Comparison of ENCODE assay signal across 8 mouse cellular contexts in genomic region chr9:21962010-21962409, GRCm38 (mm10). TPM values are rescaled to one million over a fixed set of nuclear protein-coding genes. Genes with fewer than 3 reads are reported as not detected.
DNase-seq lines count a peak whose midpoint lies in the region; ATAC-seq lines count a peak whose summit lies in the region.

No protein-coding gene starts in this region.

- peaks cover 13% of the 10 kb centered on the region for H3K36me3 ChIP-seq in kidney, embryonic 15.5 days
- no peaks in the 10 kb centered on the region for H3K36me3 ChIP-seq in hindbrain, embryonic 12.5 days
- H3K36me3 ChIP-seq in midbrain, embryonic 12.5 days = no peaks in the 10 kb centered on the region

- WGBS in kidney, embryonic 15.5 days = 0% methylated on average over 15 of the region's 15 CpGs
- WGBS in hindbrain, embryonic 12.5 days = 0% methylated on average over 15 of the region's 15 CpGs
- WGBS in midbrain, embryonic 12.5 days = under 1% methylated on average over 15 of the region's 15 CpGs

- peaks cover 49% of the 10 kb centered on the region for H3K4me1 ChIP-seq in kidney, embryonic 15.5 days
- H3K4me1 ChIP-seq in brown adipose tissue, adult 24 weeks (ENCODE audit: control insufficient read depth, insufficient read depth, insufficient read length, low read length) = peaks cover 12% of the 10 kb centered on the region
- H3K4me1 ChIP-seq in hindbrain, embryonic 12.5 days = peaks cover 24% of the 10 kb centered on the region
- H3K4me1 ChIP-seq in midbrain, embryonic 12.5 days = peaks cover 28% of the 10 kb centered on the region

- no peaks in the 10 kb centered on the region for H3K9me3 ChIP-seq in kidney, embryonic 15.5 days (replicated peaks)
- no peaks in the 10 kb centered on the region for H3K9me3 ChIP-seq in hindbrain, embryonic 12.5 days (replicated peaks)
- H3K9me3 ChIP-seq in midbrain, embryonic 12.5 days = no peaks in the 10 kb centered on the region

- no peak for DNase-seq in kidney, adult 9 months
- no peak for DNase-seq in left cerebral cortex, adult 11 months (ENCODE audit: low spot score)
- DNase-seq in thymus, postnatal 14 days = no peak
- DNase-seq in ovary, postnatal 14 days (ENCODE audit: low spot score) = no peak

- peak overlapping the region; percentile 52 for H3K4me3 ChIP-seq in kidney, embryonic 15.5 days (replicated peaks)
- H3K4me3 ChIP-seq in brown adipose tissue, adult 24 weeks (ENCODE audit: insufficient read depth, low read depth, low read length) = peak overlapping the region; percentile 64
- peak overlapping the region; percentile 37 for H3K4me3 ChIP-seq in hindbrain, embryonic 12.5 days
- peak overlapping the region; percentile 39 for H3K4me3 ChIP-seq in midbrain, embryonic 12.5 days

- peak overlapping the region; percentile 90 for H3K4me2 ChIP-seq in kidney, embryonic 15.5 days
- H3K4me2 ChIP-seq in hindbrain, embryonic 12.5 days (replicated peaks) = peak overlapping the region; percentile 59
- H3K4me2 ChIP-seq in midbrain, embryonic 12.5 days (replicated peaks) = peak overlapping the region; percentile 63

- ATAC-seq in kidney, embryonic 15.5 days (replicated peaks; ENCODE audit: low FRiP score) = no peak
- no peak for ATAC-seq in hindbrain, embryonic 12.5 days (ENCODE audit: low FRiP score)
- ATAC-seq in midbrain, embryonic 12.5 days (ENCODE audit: low FRiP score, low read depth) = peak; percentile 51; the same call in 1 of the 2 replicates

- peaks cover 15% of the 10 kb centered on the region for H3K27me3 ChIP-seq in kidney, embryonic 15.5 days
- peaks cover 55% of the 10 kb centered on the region for H3K27me3 ChIP-seq in hindbrain, embryonic 12.5 days
- H3K27me3 ChIP-seq in midbrain, embryonic 12.5 days = peaks cover 59% of the 10 kb centered on the region

- H3K27ac ChIP-seq in kidney, embryonic 15.5 days = 0 out of 2 replicates have a peak overlapping the region, but pooled peaks have one; percentile 20
- no peak overlapping the region for H3K27ac ChIP-seq in brown adipose tissue, adult 24 weeks (replicated peaks; ENCODE audit: low read depth, low read length)
- no peak overlapping the region for H3K27ac ChIP-seq in hindbrain, embryonic 12.5 days
- no peak overlapping the region for H3K27ac ChIP-seq in midbrain, embryonic 12.5 days (replicated peaks)

- H3K9ac ChIP-seq in kidney, embryonic 15.5 days = peak overlapping the region; percentile 25; the same call in 1 of the 2 replicates
- peak overlapping the region; percentile 39; the same call in 1 of the 2 replicates for H3K9ac ChIP-seq in hindbrain, embryonic 12.5 days
- H3K9ac ChIP-seq in midbrain, embryonic 12.5 days (replicated peaks) = peak overlapping the region; percentile 43

RNA-seq across cellular contexts. Expression of gene Epor, which starts 1.3 kb away (rescaled TPM):
- 12.1 and 15.2 TPM in 2 replicates for polyA plus RNA-seq in kidney, embryonic 15.5 days (2015; fragmentation: Nextera tagmentation; extraction: Ambion mirVana)
- 1.3 and 1.7 TPM in 2 replicates for polyA plus RNA-seq in brown adipose tissue, adult 24 weeks (2012; ENCODE audit: insufficient read depth, insufficient read length, missing spikeins)
- polyA plus RNA-seq in hindbrain, embryonic 12.5 days (2016; fragmentation: Nextera tagmentation; extraction: Ambion mirVana) = 4.3 TPM in 2 replicates
- 3.0 and 3.4 TPM in 2 replicates for polyA plus RNA-seq in midbrain, embryonic 12.5 days (2016; fragmentation: Nextera tagmentation; extraction: Ambion mirVana)

RNA-seq across cellular contexts. Expression of gene Swsap1, which starts 6.5 kb away (rescaled TPM):
- 7.9 and 12.6 TPM in 2 replicates for polyA plus RNA-seq in kidney, embryonic 15.5 days (2015; fragmentation: Nextera tagmentation; extraction: Ambion mirVana)
- polyA plus RNA-seq in brown adipose tissue, adult 24 weeks (2012; ENCODE audit: insufficient read depth, insufficient read length, missing spikeins) = 11.6 and 15.4 TPM in 2 replicates
- 7.2 and 9.5 TPM in 2 replicates for polyA plus RNA-seq in hindbrain, embryonic 12.5 days (2016; fragmentation: Nextera tagmentation; extraction: Ambion mirVana)
- polyA plus RNA-seq in midbrain, embryonic 12.5 days (2016; fragmentation: Nextera tagmentation; extraction: Ambion mirVana) = 7.8 and 8.1 TPM in 2 replicates

RNA-seq across cellular contexts. Expression of gene Plppr2, which starts 25.2 kb away (rescaled TPM):
- 7.9 and 11.3 TPM in 2 replicates for polyA plus RNA-seq in kidney, embryonic 15.5 days (2015; fragmentation: Nextera tagmentation; extraction: Ambion mirVana)
- 1.9 and 2.0 TPM in 2 replicates for polyA plus RNA-seq in brown adipose tissue, adult 24 weeks (2012; ENCODE audit: insufficient read depth, insufficient read length, missing spikeins)
- 48.3 and 54.9 TPM in 2 replicates for polyA plus RNA-seq in hindbrain, embryonic 12.5 days (2016; fragmentation: Nextera tagmentation; extraction: Ambion mirVana)
- polyA plus RNA-seq in midbrain, embryonic 12.5 days (2016; fragmentation: Nextera tagmentation; extraction: Ambion mirVana) = 45.6 and 47.0 TPM in 2 replicates

RNA-seq across cellular contexts. Expression of gene Rgl3, which starts 27.2 kb away (rescaled TPM):
- polyA plus RNA-seq in kidney, embryonic 15.5 days (2015; fragmentation: Nextera tagmentation; extraction: Ambion mirVana) = 23.7 and 24.5 TPM in 2 replicates
- 9.2 and 10.4 TPM in 2 replicates for polyA plus RNA-seq in brown adipose tissue, adult 24 weeks (2012; ENCODE audit: insufficient read depth, insufficient read length, missing spikeins)
- 1.9 TPM in 2 replicates for polyA plus RNA-seq in hindbrain, embryonic 12.5 days (2016; fragmentation: Nextera tagmentation; extraction: Ambion mirVana)
- polyA plus RNA-seq in midbrain, embryonic 12.5 days (2016; fragmentation: Nextera tagmentation; extraction: Ambion mirVana) = 2.7 TPM in 2 replicates

RNA-seq across cellular contexts. Expression of gene Tmem205, which starts 34.7 kb away (rescaled TPM):
- 59.2 and 61.0 TPM in 2 replicates for polyA plus RNA-seq in kidney, embryonic 15.5 days (2015; fragmentation: Nextera tagmentation; extraction: Ambion mirVana)
- polyA plus RNA-seq in brown adipose tissue, adult 24 weeks (2012; ENCODE audit: insufficient read depth, insufficient read length, missing spikeins) = 204 and 213 TPM in 2 replicates
- 37.0 and 37.5 TPM in 2 replicates for polyA plus RNA-seq in hindbrain, embryonic 12.5 days (2016; fragmentation: Nextera tagmentation; extraction: Ambion mirVana)
- 32.7 and 36.9 TPM in 2 replicates for polyA plus RNA-seq in midbrain, embryonic 12.5 days (2016; fragmentation: Nextera tagmentation; extraction: Ambion mirVana)
